Mouse (Mus musculus) midbrain, embryonic 13.5 days (tissue): ENCODE results near the gene Cyp4f40. TPM values are rescaled to one million over a fixed set of nuclear protein-coding genes. Genes with fewer than 3 reads are reported as not detected.
"Not testable (repeated sequence)": the region's sequence is repeated elsewhere in the genome, so short reads cannot be mapped to it uniquely, and the experiment has no call there.

ENCODE experiments used
- ATAC-seq: fragments of 200-750 bp; cut with Nextera tagmentation; 2 replicates; pipeline ENCODE4 v1.8.0; 2017; ENCODE audit warnings: mild to moderate bottlenecking, moderate TSS enrichment, moderate library complexity
- H3K27ac ChIP-seq: fragments of 300-500 bp; sonication (generic); 2 replicates; pipeline ENCODE4 v1.5.1; 2015; ENCODE audit warnings: inconsistent platforms, mild to moderate bottlenecking, moderate library complexity
- H3K27me3 ChIP-seq: fragments of 300-500 bp; sonication (generic); 2 replicates; pipeline ENCODE4 v1.6.1; 2015; ENCODE audit warnings: mild to moderate bottlenecking, inconsistent platforms
- H3K36me3 ChIP-seq: fragments of 300-500 bp; sonication (generic); 2 replicates; pipeline ENCODE4 v1.6.1; 2015; ENCODE audit warnings: mild to moderate bottlenecking, inconsistent platforms
- H3K4me1 ChIP-seq: fragments of 300-500 bp; sonication (generic); replicated peaks from 2 replicates; pipeline ENCODE4 v1.6.1; 2015; ENCODE audit warnings: inconsistent platforms
- H3K4me2 ChIP-seq: fragments of 300-500 bp; sonication (generic); replicated peaks from 2 replicates; pipeline ENCODE4 v1.6.1; 2015; ENCODE audit warnings: moderate library complexity, mild to moderate bottlenecking, inconsistent platforms
- H3K4me3 ChIP-seq: fragments of 300-500 bp; sonication (generic); replicated peaks from 2 replicates; pipeline ENCODE4 v1.5.1; 2015; ENCODE audit warnings: mild to moderate bottlenecking, inconsistent platforms
- H3K9ac ChIP-seq: fragments of 300-500 bp; sonication (generic); replicated peaks from 2 replicates; pipeline ENCODE4 v1.6.1; 2015; ENCODE audit warnings: mild to moderate bottlenecking, inconsistent platforms
- H3K9me3 ChIP-seq: fragments of 300-500 bp; sonication (generic); 2 replicates; pipeline ENCODE4 v1.6.1; 2016; ENCODE audit warnings: mild to moderate bottlenecking, inconsistent platforms
- WGBS: fragments of 180-500 bp; shearing (Covaris S2); methylation state at CpG from one replicate; pipeline ENCODE4 v1.1.7; 2015; 5-methylcytosine and 5-hydroxymethylcytosine counted together
- polyA plus RNA-seq: library from polyadenylated mRNA; unstranded; fragments of >200 nt; fragmentation: Nextera tagmentation; extraction: Ambion mirVana; gene quantifications from 2 replicates; pipeline ENCODE4 v1.2.1, GENCODE M21; 2015

Cyp4f40 gene
- polyA plus RNA-seq, 1 experiment from 2014 or later, result not detected

DNA sequence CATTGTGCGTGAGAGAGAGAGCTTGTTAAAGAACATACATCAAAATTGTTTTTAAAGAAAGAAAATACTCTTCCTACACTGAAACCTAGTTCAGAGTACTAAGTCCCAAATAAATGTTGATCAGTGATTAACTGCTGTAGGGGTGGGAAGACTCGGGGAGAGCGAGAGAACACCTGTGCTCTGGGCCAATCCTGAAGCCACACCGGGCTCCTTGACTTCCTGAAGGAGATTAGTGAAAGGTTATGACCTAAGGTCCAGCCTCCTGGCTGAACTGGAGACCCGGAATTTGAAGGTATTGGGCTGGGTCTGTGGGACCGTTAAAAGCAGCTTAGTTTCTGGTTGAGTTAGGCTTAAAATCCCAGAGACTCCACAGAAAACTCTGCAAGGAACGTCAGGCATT is 64.1 kb downstream of the Cyp4f40 start:
- Histone ChIP-seq H3K4me2 (no peak overlapping the region), H3K9ac (no peak overlapping the region), H3K27me3 (no peaks in the 10 kb centered on the region), H3K36me3 (no peaks in the 10 kb centered on the region), H3K4me3 (no peak overlapping the region), H3K4me1 (no peaks in the 10 kb centered on the region), H3K27ac (no peak overlapping the region), H3K9me3 (0 out of 2 replicates have a peak, but pooled peaks cover 3% of the 10 kb centered on the region)
- 78% methylated on average over 7 of the region's 7 CpGs for WGBS
- no peak for ATAC-seq

DNA sequence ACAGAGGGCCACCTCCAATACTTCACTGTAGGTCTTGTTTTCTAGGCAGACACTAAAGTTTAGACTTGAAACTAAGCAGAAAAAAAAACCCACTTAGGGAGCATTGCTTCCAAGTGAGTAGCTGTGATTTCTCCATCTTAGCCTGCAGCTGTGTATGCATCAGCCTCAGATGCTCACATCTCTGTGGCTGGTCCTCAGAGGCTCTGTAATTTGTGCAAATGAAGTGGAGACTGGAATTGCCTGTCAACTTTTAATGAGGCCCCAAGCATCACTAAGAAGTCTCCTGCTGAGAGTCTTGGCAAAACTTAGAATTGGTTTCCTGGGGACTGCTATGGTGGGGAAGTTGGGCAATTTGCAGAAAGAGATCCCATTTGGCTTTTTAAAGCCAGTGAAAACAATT is 67.7 kb downstream of the Cyp4f40 start:
- H3K4me1 ChIP-seq, H3K9me3 ChIP-seq, H3K4me2 ChIP-seq, H3K36me3 ChIP-seq, H3K27me3 ChIP-seq, H3K9ac ChIP-seq, H3K4me3 ChIP-seq, ATAC-seq, H3K27ac ChIP-seq: not testable (repeated sequence)

Other genes starting within 250 kb of the Cyp4f40 start
- not detected in 2 replicates for gene Pglyrp2, start 234.7 kb upstream of the Cyp4f40 start, polyA plus RNA-seq
- gene Cyp4f39, start 206.2 kb upstream of the Cyp4f40 start, polyA plus RNA-seq, result 1.2 TPM in 2 replicates
- gene Cyp4f17, start 152.8 kb upstream of the Cyp4f40 start, polyA plus RNA-seq, result 13.0 and 13.8 TPM in 2 replicates
- gene Cyp4f16, start 122.3 kb upstream of the Cyp4f40 start, polyA plus RNA-seq, result 19.2 and 20.4 TPM in 2 replicates
- gene Cyp4f37, start 37.6 kb upstream of the Cyp4f40 start, polyA plus RNA-seq, result 0.43 TPM in 1 of 2 replicates, not detected in the other
- gene Cyp4f15, start 26.7 kb downstream of the Cyp4f40 start, polyA plus RNA-seq, result 0.85 and 1.4 TPM in 2 replicates
- gene Zfp871, start 129.4 kb downstream of the Cyp4f40 start, polyA plus RNA-seq, result 44.6 and 54.4 TPM in 2 replicates
- 78.5 and 80.6 TPM in 2 replicates for gene Zfp811, start 151.0 kb downstream of the Cyp4f40 start, polyA plus RNA-seq
- gene Zfp799, start 171.4 kb downstream of the Cyp4f40 start, polyA plus RNA-seq, result 21.5 and 24.2 TPM in 2 replicates
- 8.7 and 10.3 TPM in 2 replicates for gene Zfp870, start 232.7 kb downstream of the Cyp4f40 start, polyA plus RNA-seq